Mouse (Mus musculus): ENCODE data around the gene Lhx4.

GRCm38 (mm10) chr1:155785886-155786285 is 34.4 kb upstream of the Lhx4 start:
- TF ChIP-seq POLR2A (IDR thresholded peaks at IDR 0.05; ENCODE audit: borderline replicate concordance, insufficient read depth, low read length) = no peak
- TF ChIP-seq CTCF (IDR thresholded peaks at IDR 0.05; ENCODE audit: borderline replicate concordance, insufficient read depth, low read depth, low read length) = no peak

All from cerebellum, adult 2 months (tissue).